In genomic region chr2:174564817-174565216, GRCm38 (mm10) we compare ENCODE assay signal across 10 mouse cellular contexts.
DNase-seq lines count a peak whose midpoint lies in the region; ATAC-seq and TF ChIP-seq lines count a peak whose summit lies in the region.
"Had no signal": no experiment of that assay in that cellular context is flagged by ENCODE, and none has a peak within 500 bp of the region (broad histone marks: within the 10 kb centered on the region; RNA-seq: fewer than 3 reads in every experiment).

No protein-coding gene starts in this region.

- peaks cover 7% of the 10 kb centered on the region for H3K4me1 ChIP-seq in hindbrain, embryonic 14.5 days (replicated peaks; ENCODE audit: control insufficient read depth, insufficient read depth, low read length)
- peaks cover 2% of the 10 kb centered on the region; the same call in 1 of the 2 replicates for H3K4me1 ChIP-seq in hindbrain, embryonic 11.5 days (replicated peaks; ENCODE audit: control insufficient read depth, insufficient read depth, low read length)
- peaks cover 3% of the 10 kb centered on the region; the same call in 1 of the 2 replicates for H3K4me1 ChIP-seq in testis, adult 2 months (ENCODE audit: control insufficient read depth, insufficient read depth, low read length)
- peaks cover 5% of the 10 kb centered on the region; the same call in 1 of the 2 replicates for H3K4me1 ChIP-seq in limb, embryonic 15.5 days

- H3K4me2 ChIP-seq in hindbrain, embryonic 14.5 days (replicated peaks), result no peak overlapping the region
- no peak overlapping the region for H3K4me2 ChIP-seq in hindbrain, embryonic 11.5 days (replicated peaks; ENCODE audit: low read depth, low read length)
- no peak overlapping the region for H3K4me2 ChIP-seq in limb, embryonic 15.5 days

- H3K4me3 ChIP-seq in hindbrain, embryonic 14.5 days (replicated peaks; ENCODE audit: low read length), result no peak overlapping the region
- H3K4me3 ChIP-seq in hindbrain, embryonic 11.5 days (ENCODE audit: low read depth, low read length), result no peak overlapping the region
- peak overlapping the region; percentile 75 for H3K4me3 ChIP-seq in testis, adult 2 months (ENCODE audit: control insufficient read depth, low read depth, low read length)
- H3K4me3 ChIP-seq in limb, embryonic 15.5 days, result no peak overlapping the region

- H3K36me3 ChIP-seq in hindbrain, embryonic 14.5 days (replicated peaks; ENCODE audit: control insufficient read depth, insufficient read depth), result no peaks in the 10 kb centered on the region
- H3K36me3 ChIP-seq in hindbrain, embryonic 11.5 days (ENCODE audit: control insufficient read depth, insufficient read depth, low read length), result no peaks in the 10 kb centered on the region
- H3K36me3 ChIP-seq in testis, adult 2 months (ENCODE audit: control insufficient read depth, insufficient read depth, low read length), result no peaks in the 10 kb centered on the region
- H3K36me3 ChIP-seq in limb, embryonic 15.5 days, result no peaks in the 10 kb centered on the region

- H3K9me3 ChIP-seq in hindbrain, embryonic 14.5 days (ENCODE audit: control insufficient read depth, low read length), result no peaks in the 10 kb centered on the region
- H3K9me3 ChIP-seq in hindbrain, embryonic 11.5 days (ENCODE audit: control insufficient read depth, low read length), result no peaks in the 10 kb centered on the region
- H3K9me3 ChIP-seq in limb, embryonic 15.5 days, result no peaks in the 10 kb centered on the region

- TF ChIP-seq CTCF in testis, adult 2 months (IDR thresholded peaks at IDR 0.05; ENCODE audit: control insufficient read depth, insufficient read depth, insufficient replicate concordance, low read depth, low read length), result no peak

- no peak overlapping the region for H3K9ac ChIP-seq in hindbrain, embryonic 14.5 days
- H3K9ac ChIP-seq in hindbrain, embryonic 11.5 days (ENCODE audit: low read depth, low read length), result no peak overlapping the region
- H3K9ac ChIP-seq in limb, embryonic 15.5 days, result no peak overlapping the region

- intact Hi-C loops in heart, postnatal 10 days (cut with DNase I), result no loop called here

- DNase-seq in hindbrain, embryonic 14.5 days (ENCODE audit: low spot score), result peak; percentile 35
- DNase-seq in hindbrain, embryonic 11.5 days (ENCODE audit: low spot score), result no peak
- no peak for DNase-seq in testis, postnatal 10 days (ENCODE audit: low spot score)
- no peak for DNase-seq in cerebellum, postnatal 10 days
- no peak for DNase-seq in heart, postnatal 10 days
- DNase-seq in layer of hippocampus, adult 9-11 months, result no peak
- DNase-seq: cerebellum, adult 9-10 months had no signal

- ATAC-seq in hindbrain, embryonic 14.5 days (ENCODE audit: low FRiP score), result peak; percentile 61
- ATAC-seq in hindbrain, embryonic 11.5 days (ENCODE audit: low FRiP score), result no peak
- no peak for ATAC-seq in limb, embryonic 15.5 days (ENCODE audit: insufficient number of reproducible peaks, low FRiP score, low TSS enrichment, low read depth)
- ATAC-seq: activated CD4-positive, CD25-positive, alpha-beta regulatory T cell, adult 4 months had no signal

- peak overlapping the region; percentile 54; the same call in 1 of the 2 replicates for H3K27ac ChIP-seq in hindbrain, embryonic 14.5 days
- H3K27ac ChIP-seq in hindbrain, embryonic 11.5 days (ENCODE audit: low read depth, low read length), result no peak overlapping the region
- H3K27ac ChIP-seq in testis, adult 2 months (ENCODE audit: control insufficient read depth, insufficient read depth, low read depth, low read length), result no peak overlapping the region
- 0 out of 2 replicates have a peak overlapping the region, but pooled peaks have one; percentile 14 for H3K27ac ChIP-seq in limb, embryonic 15.5 days

- no peaks in the 10 kb centered on the region for H3K27me3 ChIP-seq in hindbrain, embryonic 14.5 days (ENCODE audit: control insufficient read depth, insufficient read depth, low read length)
- H3K27me3 ChIP-seq in hindbrain, embryonic 11.5 days (ENCODE audit: control insufficient read depth, insufficient read depth, low read length), result no peaks in the 10 kb centered on the region
- no peaks in the 10 kb centered on the region for H3K27me3 ChIP-seq in testis, adult 2 months (ENCODE audit: control insufficient read depth, insufficient read depth, low read length)
- H3K27me3 ChIP-seq in limb, embryonic 15.5 days, result no peaks in the 10 kb centered on the region

- 12% methylated on average over 5 of the region's 5 CpGs for WGBS in hindbrain, embryonic 14.5 days
- 31% methylated on average over 5 of the region's 5 CpGs for WGBS in hindbrain, embryonic 11.5 days
- WGBS in limb, embryonic 15.5 days, result 36% methylated on average over 5 of the region's 5 CpGs

- no peak for TF ChIP-seq POLR2A in testis, adult 2 months (IDR thresholded peaks at IDR 0.05; ENCODE audit: control insufficient read depth, low read depth, low read length)

Comparison
In these comparisons a context has a peak if more than half of its experiments do, and no peak if none do; other contexts are left out.
1. H3K27ac ChIP-seq: peak in hindbrain, embryonic 14.5 days (single experiment) and limb, embryonic 15.5 days (single experiment); none in hindbrain, embryonic 11.5 days (single experiment) and testis, adult 2 months (single experiment).